8 mouse cellular contexts compared by ENCODE assay signal in the genomic region with DNA sequence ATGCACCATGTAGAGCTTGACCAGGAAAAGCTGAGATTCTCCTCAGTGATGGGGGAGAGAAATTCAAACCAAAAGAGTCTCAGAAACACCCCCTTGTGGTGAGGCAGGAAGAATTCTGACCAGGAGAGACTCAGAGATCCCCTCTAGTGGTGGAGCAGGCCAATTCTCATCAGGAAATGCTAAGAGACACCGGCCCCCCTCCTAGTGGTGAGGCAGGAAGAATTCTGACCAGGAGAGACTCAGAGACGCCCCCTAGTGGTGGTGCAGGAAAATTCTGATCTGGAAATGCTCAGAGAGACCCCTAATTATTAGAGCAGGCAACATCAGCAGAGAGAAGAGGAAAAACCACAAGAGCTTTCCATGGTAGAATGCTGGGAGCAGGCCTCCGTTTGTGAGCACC.
A peak's percentile ranks its signal among the peaks of the same experiment; 100 is the strongest.
DNase-seq lines count a peak whose midpoint lies in the region; ATAC-seq and TF ChIP-seq lines count a peak whose summit lies in the region.

No protein-coding gene starts in this region.

- H3K9ac ChIP-seq in forebrain, postnatal 0 days, result no peak overlapping the region
- H3K9ac ChIP-seq in forebrain, embryonic 12.5 days, result no peak overlapping the region

- no peak overlapping the region for H3K4me2 ChIP-seq in forebrain, postnatal 0 days (ENCODE audit: low read depth)
- H3K4me2 ChIP-seq in forebrain, embryonic 12.5 days, result no peak overlapping the region

- no peak for ATAC-seq in forebrain, postnatal 0 days
- ATAC-seq in forebrain, embryonic 12.5 days (ENCODE audit: low FRiP score), result no peak
- ATAC-seq in CD4-positive, CD25-positive, alpha-beta regulatory T cell, adult 4 months, result no peak

- no peaks in the 10 kb centered on the region for H3K36me3 ChIP-seq in forebrain, postnatal 0 days (ENCODE audit: insufficient read depth)
- H3K36me3 ChIP-seq in forebrain, embryonic 12.5 days (replicated peaks), result no peaks in the 10 kb centered on the region

- H3K4me3 ChIP-seq in forebrain, postnatal 0 days (ENCODE audit: low read depth, low read length), result no peak overlapping the region
- H3K4me3 ChIP-seq in forebrain, embryonic 12.5 days (replicated peaks), result no peak overlapping the region
- no peak overlapping the region for H3K4me3 ChIP-seq in bone marrow macrophage, adult 2 months (ENCODE audit: insufficient read depth, low read length)

- no peak overlapping the region for H3K27ac ChIP-seq in forebrain, postnatal 0 days (ENCODE audit: low read depth, low read length)
- no peak overlapping the region for H3K27ac ChIP-seq in forebrain, embryonic 12.5 days
- H3K27ac ChIP-seq in bone marrow macrophage, adult 2 months (ENCODE audit: insufficient read depth, low read depth, low read length), result no peak overlapping the region

- 57% methylated on average over 3 of the region's 3 CpGs for WGBS in forebrain, postnatal 0 days
- 59% methylated on average over 3 of the region's 3 CpGs for WGBS in forebrain, embryonic 12.5 days

- no peak for TF ChIP-seq POLR2A in bone marrow macrophage, adult 2 months (IDR thresholded peaks at IDR 0.05; ENCODE audit: borderline replicate concordance, low read depth, low read length)

- H3K4me1 ChIP-seq in forebrain, postnatal 0 days (ENCODE audit: insufficient read depth), result no peaks in the 10 kb centered on the region
- no peaks in the 10 kb centered on the region for H3K4me1 ChIP-seq in forebrain, embryonic 12.5 days
- H3K4me1 ChIP-seq in bone marrow macrophage, adult 2 months (ENCODE audit: control insufficient read depth, insufficient read depth, low read length), result no peaks in the 10 kb centered on the region

- no peak for DNase-seq in forebrain, postnatal 0 days
- DNase-seq in 3134 (ENCODE audit: extremely low read depth, insufficient read length, low spot score), result peak; percentile 7
- DNase-seq in layer of hippocampus, postnatal 36 days, result peak; percentile 16 to 22
- DNase-seq in right cerebral cortex, postnatal 14 days, result peak; percentile 22
- DNase-seq in yolk sac, embryonic 10.5 days (ENCODE audit: low spot score), result no peak

- H3K9me3 ChIP-seq in forebrain, postnatal 0 days (ENCODE audit: low read length), result no peaks in the 10 kb centered on the region
- no peaks in the 10 kb centered on the region for H3K9me3 ChIP-seq in forebrain, embryonic 12.5 days

- H3K27me3 ChIP-seq in forebrain, postnatal 0 days (ENCODE audit: insufficient read depth, low read length), result no peaks in the 10 kb centered on the region
- H3K27me3 ChIP-seq in forebrain, embryonic 12.5 days, result no peaks in the 10 kb centered on the region

- TF ChIP-seq CTCF in forebrain, postnatal 0 days (IDR thresholded peaks at IDR 0.05; ENCODE audit: low read depth), result peak; percentile 54
- TF ChIP-seq CTCF in bone marrow macrophage, adult 2 months (IDR thresholded peaks at IDR 0.05; ENCODE audit: low read depth, low read length), result 0 out of 2 replicates have a peak, but pooled peaks have one; percentile 7

Comparison
In these comparisons a context has a peak if more than half of its experiments do, and no peak if none do; other contexts are left out.
1. DNase-seq: peak in 3134 (single experiment), layer of hippocampus, postnatal 36 days (2 of 2) and right cerebral cortex, postnatal 14 days (single experiment); none in forebrain, postnatal 0 days (single experiment) and yolk sac, embryonic 10.5 days (single experiment).